Mouse (Mus musculus): Measurements from ENCODE around the gene Hist1h3g.

DNA sequence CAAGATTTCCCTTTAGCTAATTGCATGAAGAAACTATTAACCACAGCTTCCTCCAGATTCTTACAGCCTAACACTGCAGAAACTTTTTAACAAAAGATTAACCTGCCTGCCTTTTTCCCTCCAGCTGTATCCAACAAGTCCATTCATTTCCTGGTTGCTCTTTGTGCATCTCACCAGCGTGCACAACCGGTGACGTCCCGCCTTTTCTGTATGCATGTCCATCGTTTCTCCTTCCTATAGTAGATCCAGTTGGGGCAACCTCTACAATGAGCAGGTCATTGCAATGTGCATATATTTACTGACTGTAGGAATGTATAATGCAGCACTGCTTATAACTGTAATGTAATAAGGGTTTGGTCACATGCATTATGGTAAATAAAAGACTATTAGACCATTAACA, 11.2 kb upstream of the Hist1h3g start:
- no peak for TF ChIP-seq GATA1 (IDR thresholded peaks at IDR 0.05; ENCODE audit: borderline replicate concordance, low read length)
- TF ChIP-seq FLI1 (IDR thresholded peaks at IDR 0.05; ENCODE audit: low read length): no peak

Measured in megakaryocyte, embryonic 14.5 days (primary cell).